Mouse (Mus musculus) adrenal gland, adult 2 months (tissue): ENCODE measurements around the gene Kcnh3. TPM values are rescaled to one million over a fixed set of nuclear protein-coding genes. Genes with fewer than 3 reads are reported as not detected.
"Not testable (repeated sequence)": the region's sequence is repeated elsewhere in the genome, so short reads cannot be mapped to it uniquely, and the experiment has no call there.

Experiments used
- DNase-seq: peaks from one replicate; pipeline ENCODE4 v3.0.0; 2021
- polyA plus RNA-seq: library from polyadenylated mRNA; depleted of rRNA; stranded (reverse); fragments of >200 nt; gene quantifications from 2 replicates; pipeline ENCODE4 v1.2.3, GENCODE M21; 2012
- total RNA-seq, 2 experiments: library from RNA; stranded (reverse); gene quantifications; 2 replicates each; pipeline ENCODE4 v1.2.3; 2021

Kcnh3 gene
- total and polyA plus RNA-seq, 3 experiments = 0.86 to 2.1 (median 0.97) TPM

GRCm38 (mm10) chr15:99240129-99240528, 15.5 kb downstream of the Kcnh3 start:
- no peak for DNase-seq

DNA sequence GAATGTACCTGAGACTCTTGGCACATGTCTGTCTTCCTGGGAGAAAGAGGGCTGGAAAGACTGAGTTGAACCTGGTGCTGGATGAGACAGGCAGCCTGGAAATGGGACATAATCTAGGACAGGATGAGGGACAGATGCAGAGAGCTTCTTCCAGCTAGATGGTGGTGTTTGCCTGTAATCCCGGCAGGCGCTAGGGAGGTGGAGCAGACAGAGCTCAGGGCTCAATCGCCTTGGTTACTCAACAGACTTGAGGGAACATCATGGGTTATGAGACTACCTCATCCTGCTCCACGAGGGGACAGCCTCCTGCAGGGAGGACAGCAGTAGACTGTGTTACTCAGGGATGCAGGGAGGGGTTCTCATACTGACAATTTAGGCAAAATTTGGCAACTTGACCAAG, 16.6 kb downstream of the Kcnh3 start:
- no peak for DNase-seq

- DNase-seq = no peak
Observed at GRCm38 (mm10) chr15:99242045-99242444, 17.4 kb downstream of the Kcnh3 start.

DNA sequence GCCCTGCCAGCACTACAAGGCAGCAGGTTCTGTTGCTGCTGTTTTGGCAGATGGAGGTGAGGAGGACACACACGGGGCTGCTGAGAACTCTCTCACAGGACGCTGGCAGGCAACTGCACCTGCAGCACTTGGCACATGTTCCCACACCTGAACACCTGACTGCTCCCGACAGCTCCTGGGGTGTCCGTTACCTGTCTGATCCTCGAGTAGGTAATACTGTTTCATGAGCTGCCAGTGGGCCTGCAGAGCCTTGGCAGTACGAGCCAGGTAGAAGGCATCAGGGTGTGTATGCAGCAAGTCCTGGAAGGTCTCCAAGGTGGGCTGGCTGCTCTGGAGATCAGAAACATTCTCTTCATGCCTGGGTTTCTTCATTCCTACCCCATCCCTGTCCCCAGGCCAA, 22.1 kb downstream of the Kcnh3 start:
- DNase-seq = not testable (repeated sequence)

DNA sequence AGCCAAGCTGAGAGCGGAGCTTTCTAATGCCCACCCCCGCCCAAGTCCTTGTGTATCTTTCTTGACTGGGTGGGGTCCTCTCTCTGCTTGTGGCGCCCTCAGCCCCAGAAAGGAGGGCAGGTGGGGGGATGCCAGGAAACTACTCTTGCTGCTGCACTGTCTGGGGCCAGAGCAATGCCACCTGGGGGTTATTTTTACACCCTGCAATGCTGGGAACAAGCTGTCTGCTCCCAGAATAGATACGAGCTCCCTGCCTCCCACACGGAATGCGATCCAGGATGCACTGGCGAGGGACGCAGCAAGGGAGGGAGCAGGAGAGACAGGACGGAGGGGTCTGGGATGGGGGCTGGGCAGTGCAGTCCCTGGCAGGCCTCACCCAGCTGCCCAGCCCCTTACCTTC, 24.3 kb downstream of the Kcnh3 start:
- no peak for DNase-seq

- DNase-seq = no peak
Observed at GRCm38 (mm10) chr15:99249938-99250337, 25.3 kb downstream of the Kcnh3 start.

GRCm38 (mm10) chr15:99251111-99251510, 26.4 kb downstream of the Kcnh3 start:
- peak; percentile 48 for DNase-seq

GRCm38 (mm10) chr15:99251626-99252380, 27.1 kb downstream of the Kcnh3 start, which contains the start of gene Mcrs1:
TSS of gene Mcrs1 (minus strand) at chr15:99251961.
- DNase-seq = peak; percentile 97

DNA sequence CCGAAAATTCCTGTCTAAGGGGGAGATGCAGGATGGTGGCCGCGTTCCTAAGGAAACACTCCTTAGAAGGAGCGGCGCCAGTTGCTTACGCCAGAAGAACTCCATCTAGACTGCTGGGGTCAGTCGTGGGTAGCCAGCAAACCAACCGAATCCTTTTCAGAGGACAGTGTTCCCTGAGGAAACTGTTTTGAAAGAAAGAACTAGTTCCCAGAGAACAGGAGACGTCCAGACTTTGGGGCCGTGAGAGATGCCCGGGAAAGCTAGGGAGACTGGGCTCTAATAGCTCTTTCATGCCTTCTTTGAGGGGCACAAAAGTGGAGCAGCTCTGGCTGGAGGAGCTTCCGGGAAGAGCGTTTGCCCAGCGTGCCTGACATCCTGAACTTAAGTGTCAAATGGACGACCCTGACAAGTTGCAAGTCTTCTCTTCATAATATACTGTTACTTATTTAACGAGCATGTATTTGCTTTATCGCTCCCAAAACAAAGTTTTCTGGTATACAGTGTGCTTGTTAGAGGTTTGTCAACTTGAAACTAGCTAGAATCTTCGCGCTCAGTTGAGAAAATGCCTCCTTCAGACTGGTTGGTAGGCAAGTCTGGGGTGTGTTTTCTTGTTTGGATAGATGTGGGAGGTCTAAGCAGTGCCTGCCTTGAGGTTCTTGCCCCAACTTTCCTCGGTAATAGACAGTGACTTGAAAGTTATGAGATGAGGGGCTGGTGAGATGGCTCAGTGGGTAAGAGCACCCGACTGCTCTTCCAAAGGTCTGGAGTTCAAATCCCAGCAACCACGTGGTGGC, 27.9 kb downstream of the Kcnh3 start:
- no peak for DNase-seq

DNA sequence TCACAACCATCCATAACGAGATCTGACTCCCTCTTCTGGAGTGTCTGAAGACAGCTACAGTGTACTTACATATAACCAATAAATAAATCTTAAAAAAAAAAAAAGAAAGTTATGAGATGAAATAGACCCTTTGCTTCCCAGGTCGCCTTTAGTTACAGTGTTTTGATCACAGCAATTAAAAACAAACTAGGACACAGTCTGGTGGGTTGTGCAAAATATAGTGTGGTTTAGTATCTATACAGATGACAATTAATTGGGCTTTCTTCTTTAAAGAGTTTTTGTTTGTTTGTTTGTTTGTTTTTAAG, 28.5 kb downstream of the Kcnh3 start:
- not testable (repeated sequence) for DNase-seq

DNA sequence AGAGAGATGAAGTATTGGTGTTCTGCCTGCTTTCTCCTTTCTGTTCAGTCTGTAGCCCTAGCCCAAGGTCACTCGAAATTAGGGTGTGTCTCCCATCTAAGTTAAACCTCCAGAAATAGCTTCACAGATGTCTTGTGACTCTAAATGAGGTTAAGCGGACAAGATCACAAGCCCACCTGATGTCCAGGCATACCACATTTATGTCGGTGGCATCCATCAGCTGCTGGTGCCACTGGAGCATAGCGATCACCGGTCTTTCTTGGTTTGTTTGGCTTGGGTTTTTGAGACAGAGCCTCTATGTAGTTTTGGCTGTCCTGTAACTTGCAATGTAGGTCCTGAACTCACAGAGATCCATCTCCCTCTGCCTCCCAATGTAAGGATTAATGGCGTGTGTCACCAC, 29.1 kb downstream of the Kcnh3 start:
- DNase-seq = no peak

DNA sequence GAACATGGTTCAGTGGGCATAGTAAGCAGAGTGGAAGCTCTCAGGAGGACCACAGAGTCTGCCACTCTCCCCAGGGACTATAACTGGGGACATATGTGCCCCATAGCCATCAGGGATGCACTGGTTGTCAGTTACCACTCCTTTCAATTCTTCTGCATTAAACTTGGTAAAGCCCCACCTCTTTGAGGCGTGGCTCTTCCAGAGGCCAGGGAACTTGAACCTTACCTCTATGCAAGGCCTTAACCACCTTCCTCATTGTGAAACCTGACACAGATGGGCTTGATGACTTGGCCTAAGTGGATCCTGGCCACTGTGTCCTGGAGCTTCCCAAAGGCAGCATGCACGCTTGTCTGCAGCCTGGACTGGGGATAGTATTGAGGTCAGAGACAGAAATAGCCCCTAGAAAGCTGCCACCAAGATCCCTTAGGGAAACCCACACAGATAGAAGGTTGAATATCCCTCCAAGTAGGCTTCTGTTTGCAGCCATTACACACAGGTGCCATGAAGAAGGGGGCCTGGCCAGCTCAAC, 29.9 kb downstream of the Kcnh3 start:
- DNase-seq = no peak

DNA sequence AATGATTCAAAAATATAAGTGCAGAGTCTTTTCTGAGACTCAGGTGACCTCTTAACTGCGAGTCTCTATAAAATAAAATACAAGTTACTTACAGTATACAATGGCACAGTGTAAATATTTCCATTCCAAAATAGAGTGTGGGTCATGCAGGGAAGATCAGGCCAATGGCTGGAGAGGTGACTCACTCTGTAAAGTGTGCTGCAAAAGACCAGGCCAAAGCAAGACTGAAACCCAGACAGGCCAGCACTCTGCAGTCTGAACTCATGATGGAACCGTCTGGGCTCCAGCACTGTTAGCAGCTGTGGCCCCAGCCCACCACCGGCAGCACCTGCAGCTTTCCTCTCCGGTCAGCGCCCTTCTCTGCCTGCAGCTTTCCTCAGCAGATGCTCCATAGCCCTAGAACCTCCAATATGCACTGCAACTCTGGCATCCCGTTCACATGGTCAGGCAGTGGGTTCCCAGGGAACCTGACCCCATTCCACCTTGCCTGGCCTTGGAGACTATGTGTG, 30.6 kb downstream of the Kcnh3 start:
- no peak for DNase-seq

- DNase-seq = no peak
Observed at GRCm38 (mm10) chr15:99259167-99259729, 34.6 kb downstream of the Kcnh3 start.

DNA sequence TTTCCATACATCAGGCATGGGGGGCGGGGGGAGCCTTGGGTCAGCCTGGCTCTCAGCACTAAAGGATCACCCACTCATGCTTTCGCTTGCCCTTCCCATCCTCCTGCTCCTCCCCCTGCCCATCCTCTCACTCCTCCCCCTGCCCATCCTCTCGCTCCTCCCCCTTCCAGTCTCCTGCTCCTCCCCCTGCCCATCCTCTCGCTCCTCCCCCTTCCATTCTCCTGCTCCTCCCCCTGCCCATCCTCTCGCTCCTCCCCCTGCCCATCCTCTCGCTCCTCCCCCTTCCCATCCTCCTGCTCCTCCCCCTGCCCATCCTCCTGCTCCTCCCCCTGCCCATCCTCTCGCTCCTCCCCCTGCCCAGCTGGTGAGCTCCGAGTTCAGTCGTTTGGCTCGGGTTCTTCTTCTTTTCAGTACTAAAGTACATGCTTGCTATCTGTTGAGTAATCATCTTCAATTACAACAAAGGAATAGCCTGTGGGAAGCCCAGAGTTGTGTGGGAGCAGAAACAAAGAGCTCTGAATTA, 35.1 kb downstream of the Kcnh3 start:
- peak; percentile 86 for DNase-seq

- no peak for DNase-seq
Observed at GRCm38 (mm10) chr15:99262702-99263101, 38.0 kb downstream of the Kcnh3 start.

DNA sequence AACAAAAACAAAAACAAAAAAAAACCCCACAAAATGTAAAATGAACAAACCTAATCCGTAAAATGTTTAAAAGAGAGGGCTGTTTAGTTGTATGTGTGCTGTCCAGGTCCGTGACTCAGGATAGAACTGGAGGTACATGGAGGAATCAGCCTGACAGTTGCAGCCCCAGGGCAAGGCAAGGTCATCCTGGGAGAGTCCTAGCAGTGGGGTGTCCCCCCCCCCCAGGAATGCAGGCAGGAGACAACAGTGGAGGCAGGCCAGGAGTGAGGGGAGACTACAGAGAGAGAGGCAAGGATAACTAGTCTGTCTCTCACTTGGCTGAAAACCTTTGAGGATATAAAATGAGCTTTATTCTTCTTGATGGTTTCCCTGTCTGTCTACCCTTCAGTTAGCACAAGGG, 39.7 kb downstream of the Kcnh3 start:
- DNase-seq = no peak

DNA sequence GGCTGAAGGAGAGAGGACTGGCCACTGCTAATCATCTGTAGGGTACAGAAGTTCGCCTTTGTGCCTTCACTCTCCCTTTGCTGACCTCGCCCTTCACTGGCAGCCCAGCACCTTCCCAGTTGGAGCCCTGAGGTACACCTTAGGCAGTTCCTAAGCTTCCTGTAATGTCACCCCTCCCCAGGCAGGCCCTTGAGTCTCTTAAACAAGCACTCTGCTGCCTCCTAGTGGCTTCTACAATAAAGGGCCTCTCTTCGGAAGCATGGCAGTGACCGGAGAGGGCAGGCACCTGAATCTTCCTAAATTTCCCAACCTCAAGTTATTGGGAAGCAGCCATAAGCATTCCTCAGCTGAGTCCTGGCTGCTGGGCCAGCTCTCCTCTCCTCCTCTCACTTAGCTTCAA, 41.0 kb downstream of the Kcnh3 start:
- peak; percentile 67 for DNase-seq

DNA sequence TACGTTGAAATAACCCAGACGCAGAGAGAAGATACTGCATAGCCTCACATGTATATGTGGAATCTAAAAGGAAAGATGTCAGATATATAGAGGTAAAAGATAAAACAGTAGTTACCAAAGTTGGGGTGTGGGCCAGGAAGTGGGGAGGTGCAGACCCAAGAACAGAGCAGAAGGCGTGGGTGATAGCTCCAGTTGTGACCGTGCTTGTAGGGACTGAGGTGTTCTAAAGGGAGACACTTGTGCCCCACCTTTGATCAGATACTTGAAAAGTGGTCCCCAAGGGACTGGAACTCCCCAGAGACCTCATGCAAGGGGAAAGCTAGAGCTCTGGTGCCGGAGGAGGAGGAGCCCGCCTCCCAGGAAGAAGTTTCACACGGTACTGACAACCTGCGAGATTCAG, 51.4 kb downstream of the Kcnh3 start:
- no peak for DNase-seq

DNA sequence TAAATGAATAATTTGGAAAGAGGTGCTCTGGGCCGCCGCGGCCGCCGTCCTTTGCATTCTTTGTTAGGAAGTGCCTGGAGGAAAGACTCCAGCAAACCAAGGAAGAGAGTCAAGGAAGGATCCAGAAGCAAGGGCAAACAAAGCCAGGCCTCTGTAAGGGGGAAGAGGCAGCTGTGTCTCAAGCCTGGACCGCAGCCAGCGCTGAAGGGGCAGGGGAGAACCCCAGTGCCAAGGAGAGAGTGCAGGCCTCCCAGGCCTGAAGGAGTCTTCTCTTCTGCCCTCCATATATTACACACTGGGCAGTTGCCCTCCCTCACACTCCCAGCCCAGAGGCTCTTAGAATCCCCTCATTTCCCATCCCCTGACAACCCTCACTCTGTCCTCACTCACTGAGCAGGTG, 53.6 kb downstream of the Kcnh3 start:
- DNase-seq = no peak

DNA sequence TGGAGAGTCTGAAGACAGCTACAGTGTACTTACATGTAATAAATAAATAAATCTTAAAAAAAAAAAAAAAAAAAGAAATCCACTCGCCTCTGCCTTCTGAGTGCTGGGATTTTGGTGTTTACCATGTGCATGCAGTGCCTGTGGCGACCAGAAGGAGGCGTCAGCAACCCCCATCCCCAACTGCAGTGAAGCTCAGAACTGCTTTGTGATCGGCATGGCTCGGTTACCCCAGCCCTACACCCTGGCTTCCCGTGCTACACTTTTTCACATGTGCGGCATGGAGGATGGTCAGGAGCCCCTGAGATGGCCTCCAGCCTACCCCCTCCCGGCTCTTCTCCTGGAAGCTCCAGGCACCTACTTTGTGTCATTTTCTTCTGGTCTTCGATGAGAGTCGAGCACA, 58.8 kb downstream of the Kcnh3 start:
- DNase-seq = no peak

DNA sequence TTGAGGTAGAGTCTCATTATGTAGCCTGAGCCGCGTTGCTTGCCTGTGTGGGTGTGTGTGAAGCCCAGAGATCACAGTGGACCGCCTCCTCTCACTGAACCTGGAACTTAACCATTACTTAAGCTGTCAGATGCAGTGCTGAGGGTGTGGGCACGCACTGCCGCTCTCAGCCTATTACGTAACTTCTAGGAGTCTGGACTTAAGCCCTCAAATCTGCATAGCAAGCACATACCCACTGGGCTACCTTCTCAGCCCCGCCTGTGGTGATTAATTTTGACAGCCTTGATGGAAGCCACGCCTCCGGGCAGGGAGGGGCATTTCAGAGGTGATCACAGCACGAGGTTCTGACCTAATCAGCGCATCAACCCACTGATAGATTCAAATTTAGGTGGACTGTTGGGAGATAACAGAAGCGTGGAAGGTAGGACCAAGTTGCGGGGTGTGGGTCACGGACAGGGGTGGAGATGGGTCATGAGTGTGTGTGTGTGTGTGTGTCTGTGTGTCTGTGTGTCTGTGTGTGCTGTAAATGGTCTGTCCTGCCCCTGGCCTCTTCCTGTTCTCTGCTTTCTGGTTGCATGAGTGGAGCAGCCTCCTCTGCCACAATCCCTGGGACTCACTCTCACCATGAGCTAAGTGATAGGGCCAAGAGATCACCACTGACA, 60.0 kb downstream of the Kcnh3 start:
- peak; percentile 28 for DNase-seq
